Mouse (Mus musculus) small intestine, adult 2 months (tissue): ENCODE measurements around the gene Mapk8ip2. TPM values are rescaled to one million over a fixed set of nuclear protein-coding genes. Genes with fewer than 3 reads are reported as not detected.

Experiments
- H3K27ac ChIP-seq: fragments of 200-500 bp; 2 replicates; pipeline ENCODE4 v1.5.1; 2012; ENCODE audit warnings: low read depth, low read length, control low read depth, inconsistent platforms; ENCODE audit not compliant: insufficient read depth
- H3K27me3 ChIP-seq: fragments of 200-500 bp; 2 replicates; pipeline ENCODE4 v1.6.1; 2012; ENCODE audit warnings: mild to moderate bottlenecking, moderate library complexity, low read length, inconsistent platforms; ENCODE audit not compliant: control insufficient read depth, insufficient read depth
- H3K36me3 ChIP-seq: fragments of 200-500 bp; 2 replicates; pipeline ENCODE4 v1.6.1; 2012; ENCODE audit warnings: mild to moderate bottlenecking, low read length, control low read depth, inconsistent platforms; ENCODE audit not compliant: control insufficient read depth, insufficient read depth
- H3K4me1 ChIP-seq: fragments of 200-500 bp; 2 replicates; pipeline ENCODE4 v1.6.1; 2012; ENCODE audit warnings: low read length, inconsistent platforms, mixed read lengths; ENCODE audit not compliant: control insufficient read depth, insufficient read depth, insufficient read length
- H3K4me3 ChIP-seq: fragments of 200-500 bp; 2 replicates; pipeline ENCODE4 v1.5.1; 2012; ENCODE audit warnings: low read depth, mild to moderate bottlenecking, control low read depth, inconsistent platforms, low read length, moderate library complexity
- CTCF ChIP-seq: fragments of 200-500 bp; IDR thresholded peaks from 2 replicates; pipeline ENCODE4 v1.5.1; 2012; ENCODE audit warnings: low read depth, mild to moderate bottlenecking, control low read depth, inconsistent platforms, low read length, moderate library complexity, mixed read lengths; ENCODE audit not compliant: insufficient replicate concordance, insufficient read length; ENCODE audit errors: extremely low read depth
- POLR2A ChIP-seq: fragments of 200-500 bp; IDR thresholded peaks from 2 replicates; pipeline ENCODE4 v1.6.1; 2012; ENCODE audit warnings: low read depth, mild to moderate bottlenecking, control low read depth, inconsistent platforms, low read length, moderate library complexity
- WGBS: fragments of 180-500 bp; shearing (Covaris S2); methylation state at CpG from one replicate; pipeline ENCODE4 v1.1.7; 2018; 5-methylcytosine and 5-hydroxymethylcytosine counted together
- polyA plus RNA-seq: library from polyadenylated mRNA; depleted of rRNA; stranded (reverse); fragments of >200 nt; gene quantifications from 2 replicates; pipeline ENCODE4 v1.2.3, GENCODE M21; 2012

Mapk8ip2 gene
- polyA plus RNA-seq, 1 experiment, result 0.65 TPM

GRCm38 (mm10) chr15:89454857-89455256, 1.1 kb downstream of the Mapk8ip2 start:
- Histone ChIP-seq H3K4me1 (peaks cover 7% of the 10 kb centered on the region), H3K4me3 (no peak overlapping the region), H3K36me3 (no peaks in the 10 kb centered on the region), H3K27me3 (peaks cover 13% of the 10 kb centered on the region), H3K27ac (no peak overlapping the region)
- TF ChIP-seq CTCF, result no peak
- no peak for TF ChIP-seq POLR2A
- WGBS, result 46% methylated on average over 4 of the region's 6 CpGs

DNA sequence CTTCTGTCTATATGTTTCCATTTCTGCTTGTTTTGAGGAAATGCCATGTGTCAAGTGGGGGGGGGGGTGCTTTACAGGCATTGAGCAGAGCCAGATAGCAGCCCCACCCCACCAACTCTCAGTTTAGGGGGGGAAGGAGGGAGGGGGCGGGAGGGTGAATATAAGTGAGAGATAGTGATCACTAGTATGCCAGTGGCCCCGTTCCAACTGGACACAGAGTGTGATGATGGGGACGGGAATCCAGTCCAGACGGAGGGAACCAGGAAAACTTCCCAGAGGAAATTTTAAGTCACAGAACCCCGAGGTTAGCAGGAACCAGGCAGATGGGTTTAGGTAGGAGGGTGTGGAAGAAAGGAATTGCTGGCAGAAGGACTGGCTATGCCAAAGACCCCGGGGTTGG, 1.9 kb downstream of the Mapk8ip2 start:
- Histone ChIP-seq H3K4me3 (no peak overlapping the region), H3K4me1 (peaks cover 7% of the 10 kb centered on the region), H3K27ac (no peak overlapping the region), H3K27me3 (peaks cover 13% of the 10 kb centered on the region), H3K36me3 (no peaks in the 10 kb centered on the region)
- 68% methylated on average over 6 of the region's 6 CpGs for WGBS
- TF ChIP-seq CTCF (no peak), POLR2A (no peak)

GRCm38 (mm10) chr15:89458942-89459341, 5.2 kb downstream of the Mapk8ip2 start:
- Histone ChIP-seq H3K4me1 (peaks cover 4% of the 10 kb centered on the region), H3K36me3 (no peaks in the 10 kb centered on the region), H3K27ac (no peak overlapping the region), H3K27me3 (peaks cover 11% of the 10 kb centered on the region), H3K4me3 (no peak overlapping the region)
- WGBS, result 78% methylated on average over 15 of the region's 15 CpGs
- TF ChIP-seq POLR2A (no peak), CTCF (no peak)

GRCm38 (mm10) chr15:89459821-89460220, 6.1 kb downstream of the Mapk8ip2 start:
- TF ChIP-seq CTCF, result no peak
- no peak for TF ChIP-seq POLR2A
- H3K4me1 ChIP-seq, result no peaks in the 10 kb centered on the region
- H3K36me3 ChIP-seq, result no peaks in the 10 kb centered on the region
- no peak overlapping the region for H3K4me3 ChIP-seq
- 78% methylated on average over 7 of the region's 7 CpGs for WGBS
- no peak overlapping the region for H3K27ac ChIP-seq
- H3K27me3 ChIP-seq, result 0 out of 2 replicates have a peak, but pooled peaks cover 2% of the 10 kb centered on the region

GRCm38 (mm10) chr15:89460298-89460697, 6.6 kb downstream of the Mapk8ip2 start:
- no peaks in the 10 kb centered on the region for H3K27me3 ChIP-seq
- no peaks in the 10 kb centered on the region for H3K36me3 ChIP-seq
- no peak overlapping the region for H3K4me3 ChIP-seq
- no peak for TF ChIP-seq CTCF
- no peak for TF ChIP-seq POLR2A
- H3K27ac ChIP-seq, result no peak overlapping the region
- 56% methylated on average over 10 of the region's 10 CpGs for whole genome bisulfite sequencing
- no peaks in the 10 kb centered on the region for H3K4me1 ChIP-seq

DNA sequence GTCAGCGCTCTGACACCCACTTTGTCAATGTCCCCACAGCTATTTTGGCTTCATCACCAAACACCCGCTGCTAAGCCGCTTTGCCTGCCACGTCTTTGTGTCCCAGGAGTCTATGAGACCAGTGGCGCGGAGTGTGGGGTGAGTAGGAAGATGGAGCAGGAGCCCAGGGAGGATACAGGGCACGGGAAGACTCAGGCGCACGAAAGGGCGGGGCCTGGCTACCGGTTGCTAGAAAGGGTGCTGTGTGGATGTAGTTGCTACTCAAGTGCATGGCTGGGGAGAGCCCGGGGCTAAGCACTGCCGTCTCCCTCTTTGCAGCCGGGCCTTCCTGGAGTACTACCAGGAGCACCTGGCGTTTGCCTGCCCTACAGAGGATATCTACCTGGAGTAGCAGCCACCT, 7.6 kb downstream of the Mapk8ip2 start:
- 69% methylated on average over 15 of the region's 15 CpGs for WGBS

GRCm38 (mm10) chr15:89462176-89462575, 8.5 kb downstream of the Mapk8ip2 start:
- H3K27me3 ChIP-seq, result no peaks in the 10 kb centered on the region
- no peaks in the 10 kb centered on the region for H3K4me1 ChIP-seq
- WGBS, result 40% methylated on average over 7 of the region's 7 CpGs
- no peak for TF ChIP-seq CTCF
- TF ChIP-seq POLR2A, result no peak
- no peak overlapping the region for H3K27ac ChIP-seq
- H3K36me3 ChIP-seq, result no peaks in the 10 kb centered on the region
- no peak overlapping the region for H3K4me3 ChIP-seq

More for the DNA sequence above, 7.6 kb downstream of the Mapk8ip2 start:
- TF ChIP-seq POLR2A (no peak), CTCF (no peak)
- H3K27ac ChIP-seq, result no peak overlapping the region
- no peak overlapping the region for H3K4me3 ChIP-seq
- no peaks in the 10 kb centered on the region for H3K27me3 ChIP-seq
- H3K36me3 ChIP-seq, result no peaks in the 10 kb centered on the region
- no peaks in the 10 kb centered on the region for H3K4me1 ChIP-seq
